Mouse (Mus musculus): Measurements from ENCODE around the gene Ndufv3. TPM values are rescaled to one million over a fixed set of nuclear protein-coding genes. Genes with fewer than 3 reads are reported as not detected.
"Not testable (repeated sequence)": the region's sequence is repeated elsewhere in the genome, so short reads cannot be mapped to it uniquely, and the experiment has no call there.

The Ndufv3 gene
- polyA plus RNA-seq, 1 experiment from 2014 or later: 231 TPM

GRCm38 (mm10) chr17:31525114-31525513, 5.2 kb downstream of the Ndufv3 start:
- Histone ChIP-seq H3K27me3 (ENCODE audit: control insufficient read depth, insufficient read depth, low read length) (no peaks in the 10 kb centered on the region), H3K27ac (ENCODE audit: low read depth, low read length) (no peak overlapping the region), H3K36me3 (ENCODE audit: control insufficient read depth, insufficient read depth, low read length) (peaks cover 40% of the 10 kb centered on the region), H3K9ac (ENCODE audit: low read depth, low read length) (no peak overlapping the region), H3K9me3 (ENCODE audit: control insufficient read depth, low read length) (no peaks in the 10 kb centered on the region), H3K4me1 (ENCODE audit: control insufficient read depth, insufficient read depth, low read length) (peaks cover 14% of the 10 kb centered on the region), H3K4me3 (ENCODE audit: low read length) (no peak overlapping the region), H3K4me2 (replicated peaks; ENCODE audit: low read depth, low read length) (no peak overlapping the region)
- no peak for ATAC-seq (ENCODE audit: low FRiP score, low TSS enrichment)
- WGBS: 69% methylated on average over 4 of the region's 4 CpGs

- no peak overlapping the region for H3K4me2 ChIP-seq (replicated peaks; ENCODE audit: low read depth, low read length)
- peaks cover 9% of the 10 kb centered on the region for H3K4me1 ChIP-seq (ENCODE audit: control insufficient read depth, insufficient read depth, low read length)
- no peak overlapping the region for H3K9ac ChIP-seq (ENCODE audit: low read depth, low read length)
- WGBS: 97% methylated on average over 3 of the region's 3 CpGs
- H3K27me3 ChIP-seq (ENCODE audit: control insufficient read depth, insufficient read depth, low read length): no peaks in the 10 kb centered on the region
- H3K4me3 ChIP-seq (ENCODE audit: low read length): no peak overlapping the region
- no peaks in the 10 kb centered on the region for H3K9me3 ChIP-seq (ENCODE audit: control insufficient read depth, low read length)
- ATAC-seq (ENCODE audit: low FRiP score, low TSS enrichment): no peak
- peaks cover 41% of the 10 kb centered on the region for H3K36me3 ChIP-seq (ENCODE audit: control insufficient read depth, insufficient read depth, low read length)
- no peak overlapping the region for H3K27ac ChIP-seq (ENCODE audit: low read depth, low read length)
Observed at GRCm38 (mm10) chr17:31525816-31526215, 5.9 kb downstream of the Ndufv3 start.

- Histone ChIP-seq H3K4me3 (ENCODE audit: low read length) (peak overlapping the region; percentile 10; the same call in 1 of the 2 replicates), H3K4me2 (replicated peaks; ENCODE audit: low read depth, low read length) (no peak overlapping the region; the same call in 1 of the 2 replicates), H3K27ac (ENCODE audit: low read depth, low read length) (no peak overlapping the region), H3K9ac (ENCODE audit: low read depth, low read length) (peak overlapping the region; percentile 8; the same call in 1 of the 2 replicates), H3K9me3 (ENCODE audit: control insufficient read depth, low read length) (no peaks in the 10 kb centered on the region), H3K4me1 (ENCODE audit: control insufficient read depth, insufficient read depth, low read length) (no peaks in the 10 kb centered on the region), H3K27me3 (ENCODE audit: control insufficient read depth, insufficient read depth, low read length) (no peaks in the 10 kb centered on the region), H3K36me3 (ENCODE audit: control insufficient read depth, insufficient read depth, low read length) (peaks cover 38% of the 10 kb centered on the region)
- ATAC-seq (ENCODE audit: low FRiP score, low TSS enrichment): no peak
- WGBS: 25% methylated on average over 15 of the region's 15 CpGs
Observed at GRCm38 (mm10) chr17:31529314-31529713, 9.4 kb downstream of the Ndufv3 start.

- Histone ChIP-seq H3K4me1 (ENCODE audit: control insufficient read depth, insufficient read depth, low read length) (peaks cover 8% of the 10 kb centered on the region), H3K9me3 (ENCODE audit: control insufficient read depth, low read length) (no peaks in the 10 kb centered on the region), H3K4me2 (replicated peaks; ENCODE audit: low read depth, low read length) (no peak overlapping the region), H3K27me3 (ENCODE audit: control insufficient read depth, insufficient read depth, low read length) (no peaks in the 10 kb centered on the region), H3K36me3 (ENCODE audit: control insufficient read depth, insufficient read depth, low read length) (peaks cover 35% of the 10 kb centered on the region), H3K9ac (ENCODE audit: low read depth, low read length) (no peak overlapping the region), H3K27ac (ENCODE audit: low read depth, low read length) (no peak overlapping the region), H3K4me3 (ENCODE audit: low read length) (no peak overlapping the region)
- no peak for ATAC-seq (ENCODE audit: low FRiP score, low TSS enrichment)
- 85% methylated on average over 14 of the region's 14 CpGs for WGBS
Observed at GRCm38 (mm10) chr17:31531441-31532158, 11.7 kb downstream of the Ndufv3 start.

- H3K4me2 ChIP-seq (replicated peaks; ENCODE audit: low read depth, low read length); ATAC-seq (ENCODE audit: low FRiP score, low TSS enrichment): not testable (repeated sequence)
- WGBS: 96% methylated on average over 3 of the region's 4 CpGs
Observed at GRCm38 (mm10) chr17:31532331-31532730, 12.4 kb downstream of the Ndufv3 start.

GRCm38 (mm10) chr17:31535358-31535757, 15.4 kb downstream of the Ndufv3 start:
- Histone ChIP-seq H3K9ac (ENCODE audit: low read depth, low read length) (no peak overlapping the region), H3K27ac (ENCODE audit: low read depth, low read length) (peak overlapping the region; percentile 83), H3K9me3 (ENCODE audit: control insufficient read depth, low read length) (no peaks in the 10 kb centered on the region), H3K4me1 (ENCODE audit: control insufficient read depth, insufficient read depth, low read length) (peaks cover 8% of the 10 kb centered on the region), H3K4me3 (ENCODE audit: low read length) (no peak overlapping the region), H3K4me2 (replicated peaks; ENCODE audit: low read depth, low read length) (no peak overlapping the region), H3K36me3 (ENCODE audit: control insufficient read depth, insufficient read depth, low read length) (peaks cover 12% of the 10 kb centered on the region), H3K27me3 (ENCODE audit: control insufficient read depth, insufficient read depth, low read length) (no peaks in the 10 kb centered on the region)
- WGBS: 58% methylated on average over 4 of the region's 4 CpGs
- peak; percentile 54; the same call in 1 of the 2 replicates for ATAC-seq (ENCODE audit: low FRiP score, low TSS enrichment)

More at GRCm38 (mm10) chr17:31532331-31532730, 12.4 kb downstream of the Ndufv3 start:
- H3K9me3 ChIP-seq (ENCODE audit: control insufficient read depth, low read length); H3K9ac ChIP-seq (ENCODE audit: low read depth, low read length); H3K27me3 ChIP-seq (ENCODE audit: control insufficient read depth, insufficient read depth, low read length); H3K27ac ChIP-seq (ENCODE audit: low read depth, low read length); H3K4me3 ChIP-seq (ENCODE audit: low read length); H3K4me1 ChIP-seq (ENCODE audit: control insufficient read depth, insufficient read depth, low read length): not testable (repeated sequence)
- H3K36me3 ChIP-seq (ENCODE audit: control insufficient read depth, insufficient read depth, low read length): peaks cover 28% of the 10 kb centered on the region

GRCm38 (mm10) chr17:31535871-31536629, 16.1 kb downstream of the Ndufv3 start:
- ATAC-seq (ENCODE audit: low FRiP score, low TSS enrichment): peak; percentile 75
- Histone ChIP-seq H3K27me3 (ENCODE audit: control insufficient read depth, insufficient read depth, low read length) (no peaks in the 10 kb centered on the region), H3K9me3 (ENCODE audit: control insufficient read depth, low read length) (no peaks in the 10 kb centered on the region), H3K4me1 (ENCODE audit: control insufficient read depth, insufficient read depth, low read length) (peaks cover 8% of the 10 kb centered on the region), H3K36me3 (ENCODE audit: control insufficient read depth, insufficient read depth, low read length) (peaks cover 9% of the 10 kb centered on the region), H3K4me3 (ENCODE audit: low read length) (no peak overlapping the region), H3K4me2 (replicated peaks; ENCODE audit: low read depth, low read length) (no peak overlapping the region; the same call in 1 of the 2 replicates), H3K27ac (ENCODE audit: low read depth, low read length) (peak overlapping the region; percentile 83), H3K9ac (ENCODE audit: low read depth, low read length) (peak overlapping the region; percentile 23; the same call in 1 of the 2 replicates)
- whole genome bisulfite sequencing: 31% methylated on average over 8 of the region's 8 CpGs

GRCm38 (mm10) chr17:31540101-31540500, 20.2 kb downstream of the Ndufv3 start:
- no peak overlapping the region for H3K9ac ChIP-seq (ENCODE audit: low read depth, low read length)
- peaks cover 11% of the 10 kb centered on the region for H3K4me1 ChIP-seq (ENCODE audit: control insufficient read depth, insufficient read depth, low read length)
- H3K36me3 ChIP-seq (ENCODE audit: control insufficient read depth, insufficient read depth, low read length): no peaks in the 10 kb centered on the region
- H3K9me3 ChIP-seq (ENCODE audit: control insufficient read depth, low read length): no peaks in the 10 kb centered on the region
- H3K4me2 ChIP-seq (replicated peaks; ENCODE audit: low read depth, low read length): no peak overlapping the region
- no peaks in the 10 kb centered on the region for H3K27me3 ChIP-seq (ENCODE audit: control insufficient read depth, insufficient read depth, low read length)
- WGBS: 57% methylated on average over 3 of the region's 3 CpGs
- H3K27ac ChIP-seq (ENCODE audit: low read depth, low read length): no peak overlapping the region
- ATAC-seq (ENCODE audit: low FRiP score, low TSS enrichment): no peak
- no peak overlapping the region for H3K4me3 ChIP-seq (ENCODE audit: low read length)
